Mouse (Mus musculus) left cerebral cortex, adult 11 months (tissue): ENCODE results near the gene Olfr601.
"Not testable (repeated sequence)": the region's sequence is repeated elsewhere in the genome, so short reads cannot be mapped to it uniquely, and the experiment has no call there.

Experiments
- DNase-seq: peaks from one replicate; pipeline ENCODE4 v3.0.0; 2022; ENCODE audit warnings: low spot score

Gene Olfr601

GRCm38 (mm10) chr7:103362555-103362954 lies at the start of gene Olfr601:
Olfr601 (minus strand) TSS chr7:103362655.
- DNase-seq = no peak

GRCm38 (mm10) chr7:103406521-103407055 lies 44.1 kb upstream of the Olfr601 start:
- DNase-seq = not testable (repeated sequence)

GRCm38 (mm10) chr7:103398981-103399380 lies 36.5 kb upstream of the Olfr601 start:
- no peak for DNase-seq

GRCm38 (mm10) chr7:103397758-103398157 lies 35.3 kb upstream of the Olfr601 start:
- no peak for DNase-seq

- DNase-seq = no peak
Measured at GRCm38 (mm10) chr7:103386077-103386476, 23.6 kb upstream of the Olfr601 start, which contains the start of gene Olfr603. Olfr603 (minus strand) TSS chr7:103386177.

GRCm38 (mm10) chr7:103349569-103349968 lies 12.9 kb downstream of the Olfr601 start, which contains the start of gene Olfr600:
Olfr600 (minus strand) TSS chr7:103349669.
- DNase-seq = no peak

GRCm38 (mm10) chr7:103335617-103336016 lies 26.8 kb downstream of the Olfr601 start, which contains the start of gene Olfr599:
Olfr599 (plus strand) TSS chr7:103335917.
- no peak for DNase-seq

- DNase-seq = no peak
Measured at GRCm38 (mm10) chr7:103323268-103323667, 39.2 kb downstream of the Olfr601 start, which contains the start of gene Olfr598. Olfr598 (plus strand) TSS chr7:103323568.

GRCm38 (mm10) chr7:103316015-103316414 lies 46.4 kb downstream of the Olfr601 start, which contains the start of gene Olfr597:
Olfr597 (plus strand) TSS chr7:103316315.
- DNase-seq = not testable (repeated sequence)
